Mouse (Mus musculus): ENCODE measurements around the gene R3hdm4. TPM values are rescaled to one million over a fixed set of nuclear protein-coding genes. Genes with fewer than 3 reads are reported as not detected.

The R3hdm4 gene
- polyA plus RNA-seq, 1 experiment from 2014 or later, result 137 TPM

DNA sequence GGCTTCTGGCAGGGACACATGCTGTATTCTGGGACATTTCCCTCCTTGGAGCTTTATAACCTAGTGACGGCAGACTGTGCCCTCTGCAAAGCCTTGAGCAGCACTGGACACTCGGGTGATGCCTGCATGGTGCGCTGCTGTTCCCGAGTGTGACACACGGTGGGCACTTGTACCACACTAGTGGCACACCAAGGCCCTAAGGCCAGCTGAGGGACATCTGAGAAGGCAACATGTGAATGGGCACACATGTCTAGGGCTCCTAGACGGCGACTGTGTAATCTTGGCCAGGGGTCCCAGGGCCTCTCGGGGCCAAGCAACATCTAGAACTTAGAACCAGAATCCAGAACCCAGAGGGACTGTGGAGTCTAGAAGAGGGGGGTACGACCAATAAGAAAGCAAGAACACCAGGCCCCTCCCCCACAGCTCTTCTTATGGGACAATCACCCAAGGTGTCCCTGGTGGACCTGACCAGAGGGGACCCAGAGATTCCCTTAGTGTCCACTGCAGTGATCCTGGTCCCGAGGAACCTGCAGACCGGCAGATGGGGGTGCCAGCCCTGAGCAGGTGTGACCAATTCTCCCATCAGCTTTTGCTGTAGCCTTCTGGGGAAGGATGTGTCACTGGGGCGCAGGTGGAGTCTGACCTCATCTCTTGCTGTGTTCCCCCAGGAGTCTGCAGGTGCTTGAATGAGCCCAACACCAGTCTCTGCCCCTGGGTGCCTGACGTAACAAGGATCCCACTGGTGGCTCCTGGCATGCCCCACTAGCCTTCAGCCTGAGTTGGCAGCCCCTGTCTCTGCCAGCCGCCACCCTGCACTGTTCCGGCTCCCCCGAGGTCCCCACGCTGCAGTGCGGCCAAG lies 9.2 kb upstream of the R3hdm4 start:
- 86% methylated on average over 18 of the region's 18 CpGs for WGBS
- H3K4me1 ChIP-seq (ENCODE audit: control insufficient read depth, insufficient read depth, low read length), result peaks cover 60% of the 10 kb centered on the region
- H3K27ac ChIP-seq (ENCODE audit: low read depth, low read length), result no peak overlapping the region

DNA sequence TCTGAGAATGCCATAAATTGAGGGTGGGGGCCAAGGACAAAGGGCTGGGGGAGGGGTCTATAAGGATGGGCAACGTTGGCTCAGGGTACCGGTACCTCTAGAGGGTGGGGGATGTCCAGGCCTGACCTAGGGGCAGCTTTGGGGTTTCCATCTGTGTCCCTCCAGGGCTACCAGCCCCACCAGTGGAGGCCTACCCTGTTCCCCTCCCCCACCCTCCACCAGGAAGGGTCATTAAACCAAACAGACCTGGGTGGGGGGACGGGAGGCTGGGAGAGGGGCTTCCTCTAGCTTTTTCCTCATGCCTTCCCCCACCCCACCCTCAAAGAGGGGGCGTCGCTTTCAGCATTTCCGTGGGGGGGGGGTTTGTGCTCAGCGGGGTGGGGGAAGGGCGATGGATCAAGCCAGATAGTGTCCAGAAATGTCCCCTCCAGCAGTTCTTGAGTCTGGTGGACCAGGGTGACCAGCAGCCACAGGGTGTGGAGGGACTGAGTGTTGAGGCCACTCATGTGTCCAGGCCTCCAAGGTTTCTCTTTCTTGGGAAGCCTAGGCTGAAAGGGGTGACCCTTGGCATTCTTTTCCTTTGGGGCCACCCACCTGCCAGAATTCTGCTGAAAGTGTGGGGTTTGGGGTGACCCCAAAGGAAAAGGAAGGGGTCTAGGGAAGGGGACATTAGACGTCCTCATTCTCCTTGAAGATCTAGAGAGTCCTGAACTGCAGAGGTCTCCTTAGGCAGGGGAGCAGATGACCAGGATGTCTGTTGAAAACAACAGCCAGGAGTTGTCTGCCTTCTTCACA lies 8.1 kb upstream of the R3hdm4 start:
- Histone ChIP-seq H3K4me3 (ENCODE audit: low read length) (peak overlapping the region; percentile 74), H3K27me3 (ENCODE audit: control insufficient read depth, insufficient read depth, low read length) (no peaks in the 10 kb centered on the region), H3K27ac (ENCODE audit: low read depth, low read length) (peak overlapping the region; percentile 97), H3K9ac (ENCODE audit: low read depth, low read length) (peak overlapping the region; percentile 83), H3K36me3 (ENCODE audit: control insufficient read depth, insufficient read depth, low read length) (peaks cover 25% of the 10 kb centered on the region), H3K4me1 (ENCODE audit: control insufficient read depth, insufficient read depth, low read length) (peaks cover 50% of the 10 kb centered on the region), H3K9me3 (ENCODE audit: control insufficient read depth, low read length) (no peaks in the 10 kb centered on the region), H3K4me2 (replicated peaks; ENCODE audit: low read depth, low read length) (peak overlapping the region; percentile 88)
- 12% methylated on average over 8 of the region's 9 CpGs for WGBS
- no peak for ATAC-seq (ENCODE audit: low FRiP score, low TSS enrichment)

More for the DNA sequence above, 9.2 kb upstream of the R3hdm4 start:
- Histone ChIP-seq H3K4me3 (ENCODE audit: low read length) (0 out of 2 replicates have a peak overlapping the region, but pooled peaks have one; percentile 74), H3K9ac (ENCODE audit: low read depth, low read length) (no peak overlapping the region), H3K36me3 (ENCODE audit: control insufficient read depth, insufficient read depth, low read length) (peaks cover 31% of the 10 kb centered on the region), H3K27me3 (ENCODE audit: control insufficient read depth, insufficient read depth, low read length) (no peaks in the 10 kb centered on the region), H3K4me2 (replicated peaks; ENCODE audit: low read depth, low read length) (no peak overlapping the region), H3K9me3 (ENCODE audit: control insufficient read depth, low read length) (no peaks in the 10 kb centered on the region)
- no peak for ATAC-seq (ENCODE audit: low FRiP score, low TSS enrichment)

DNA sequence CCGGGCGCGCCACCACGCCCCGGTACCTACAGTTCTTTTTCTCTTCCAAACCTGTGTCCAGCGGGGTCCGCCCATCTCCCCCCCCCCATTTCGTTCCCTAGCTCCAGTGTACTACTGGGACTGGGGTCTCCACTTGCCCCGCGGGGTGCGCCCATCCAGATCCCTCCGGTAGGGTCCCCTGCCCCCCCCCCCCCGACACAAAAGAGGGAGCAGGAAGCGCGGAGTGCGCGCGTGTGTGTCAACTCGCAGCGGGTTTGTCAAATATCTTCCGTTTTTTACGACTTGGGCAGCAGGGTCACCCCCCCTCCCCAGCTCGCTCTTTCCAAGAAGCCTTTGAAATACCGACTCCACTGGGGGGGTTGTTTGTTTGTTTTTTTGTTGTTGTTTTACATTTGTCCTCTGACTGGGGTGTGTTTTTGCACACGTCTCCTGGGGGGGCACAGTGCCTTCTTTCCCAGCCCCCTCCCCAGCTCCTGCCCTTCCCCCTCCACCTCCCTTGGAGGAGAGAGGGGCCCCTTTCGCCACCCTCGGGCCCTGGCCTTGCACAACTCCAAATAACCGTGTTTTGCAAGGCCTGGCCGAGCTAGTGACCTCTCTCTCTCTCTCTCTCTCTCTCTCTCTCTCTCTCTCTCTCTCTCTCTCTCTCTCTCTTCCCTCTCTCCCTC lies 7.2 kb upstream of the R3hdm4 start:
- H3K36me3 ChIP-seq (ENCODE audit: control insufficient read depth, insufficient read depth, low read length), result peaks cover 19% of the 10 kb centered on the region
- WGBS, result under 1% methylated on average over 29 of the region's 29 CpGs
- ATAC-seq (ENCODE audit: low FRiP score, low TSS enrichment), result 0 out of 2 replicates have a peak, but pooled peaks have one; percentile 3

DNA sequence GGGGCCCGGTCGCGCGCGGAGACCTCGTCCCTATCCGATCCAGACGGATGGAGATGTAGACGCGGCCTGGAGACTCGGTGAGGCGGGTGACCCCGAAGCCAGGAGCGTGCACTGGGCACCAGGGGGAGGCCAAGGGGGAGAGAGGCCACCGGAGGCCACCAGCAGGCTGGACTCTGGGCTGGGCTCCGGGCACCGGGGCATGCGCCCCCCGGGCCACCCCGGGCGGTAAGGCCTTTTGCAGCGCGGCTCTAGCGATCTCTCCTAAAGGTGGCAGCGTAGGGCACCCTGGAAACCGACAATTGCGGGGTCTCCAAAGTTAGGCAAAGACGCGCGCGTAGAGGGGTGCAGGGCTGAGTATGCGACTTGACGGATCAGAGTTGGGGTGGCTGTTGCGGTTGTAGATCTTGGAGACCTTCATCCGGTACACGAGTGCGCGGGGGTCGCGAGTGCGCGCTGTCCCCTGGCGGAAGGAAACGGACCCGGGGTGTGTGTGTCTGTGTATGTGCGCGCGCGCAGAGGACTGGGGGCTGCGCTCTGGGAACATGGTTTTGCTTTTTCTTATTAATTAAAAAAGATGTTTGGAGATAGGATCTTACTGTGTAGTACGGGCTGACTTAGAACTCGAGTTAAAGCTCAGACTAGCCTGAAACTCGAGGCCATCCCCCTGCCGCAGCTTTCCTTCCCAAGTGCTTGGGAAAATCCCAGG lies 6.5 kb upstream of the R3hdm4 start:
- Histone ChIP-seq H3K27me3 (ENCODE audit: control insufficient read depth, insufficient read depth, low read length) (peaks cover 8% of the 10 kb centered on the region), H3K4me2 (replicated peaks; ENCODE audit: low read depth, low read length) (peak overlapping the region; percentile 88), H3K4me1 (ENCODE audit: control insufficient read depth, insufficient read depth, low read length) (peaks cover 33% of the 10 kb centered on the region), H3K9me3 (ENCODE audit: control insufficient read depth, low read length) (no peaks in the 10 kb centered on the region), H3K9ac (ENCODE audit: low read depth, low read length) (peak overlapping the region; percentile 83), H3K36me3 (ENCODE audit: control insufficient read depth, insufficient read depth, low read length) (peaks cover 19% of the 10 kb centered on the region), H3K4me3 (ENCODE audit: low read length) (peak overlapping the region; percentile 74), H3K27ac (ENCODE audit: low read depth, low read length) (peak overlapping the region; percentile 97)
- ATAC-seq (ENCODE audit: low FRiP score, low TSS enrichment), result peak; percentile 47
- under 1% methylated on average over 52 of the region's 54 CpGs for WGBS

More for the DNA sequence above, 7.2 kb upstream of the R3hdm4 start:
- H3K9me3 ChIP-seq (ENCODE audit: control insufficient read depth, low read length), result no peaks in the 10 kb centered on the region
- peaks cover 2% of the 10 kb centered on the region; the same call in 1 of the 2 replicates for H3K27me3 ChIP-seq (ENCODE audit: control insufficient read depth, insufficient read depth, low read length)
- H3K27ac ChIP-seq (ENCODE audit: low read depth, low read length), result peak overlapping the region; percentile 97
- peak overlapping the region; percentile 88 for H3K4me2 ChIP-seq (replicated peaks; ENCODE audit: low read depth, low read length)
- peaks cover 40% of the 10 kb centered on the region for H3K4me1 ChIP-seq (ENCODE audit: control insufficient read depth, insufficient read depth, low read length)
- peak overlapping the region; percentile 83 for H3K9ac ChIP-seq (ENCODE audit: low read depth, low read length)
- peak overlapping the region; percentile 74 for H3K4me3 ChIP-seq (ENCODE audit: low read length)

DNA sequence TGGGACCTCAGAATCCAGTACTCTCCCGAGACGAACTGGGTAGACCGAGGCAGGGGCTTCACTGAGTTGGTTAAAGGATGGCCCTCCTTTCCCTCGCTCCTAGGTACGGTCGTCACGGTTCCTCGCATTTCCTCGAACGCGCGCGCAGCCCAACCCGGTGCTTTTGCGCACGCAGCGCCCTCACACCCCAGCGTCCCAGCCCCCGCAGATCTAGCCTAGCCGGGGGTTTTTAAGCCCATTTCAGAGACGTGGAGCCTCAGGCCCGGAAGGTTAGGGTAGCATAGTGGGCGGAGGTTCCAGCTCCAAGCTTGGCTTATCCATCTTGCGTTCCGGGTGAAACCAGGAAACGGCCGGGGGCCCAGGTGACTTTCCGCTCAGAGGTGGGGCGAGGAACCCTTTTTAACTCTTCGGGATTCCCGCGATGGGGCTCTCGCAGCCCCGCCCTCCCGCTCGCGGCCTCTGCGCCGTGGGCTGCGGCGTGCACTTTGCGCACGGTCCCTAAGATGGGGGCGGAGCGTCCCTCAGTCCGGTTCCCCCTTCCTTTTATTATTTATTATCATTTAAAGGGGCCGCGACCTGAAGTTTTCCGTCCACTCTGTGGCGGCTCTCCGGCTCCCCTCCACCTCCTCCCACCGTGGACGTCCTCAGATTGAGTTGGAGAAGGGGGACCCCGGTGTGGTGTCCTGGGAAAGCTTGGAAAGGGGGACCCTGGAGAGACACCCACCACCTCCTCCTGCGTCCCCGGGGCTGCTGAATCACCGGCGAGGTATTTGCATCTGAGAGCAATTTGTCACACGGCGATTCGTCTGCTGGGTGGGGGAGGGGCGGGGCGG lies 5.7 kb upstream of the R3hdm4 start, which contains the start of gene Arid3a:
Gene Arid3a (plus strand): TSS at position 553 of the 833 bp plus-strand sequence.
- WGBS, result under 1% methylated on average over 63 of the region's 63 CpGs
- Histone ChIP-seq H3K9ac (ENCODE audit: low read depth, low read length) (peak within 1 kb of the TSS; percentile 83), H3K36me3 (ENCODE audit: control insufficient read depth, insufficient read depth, low read length) (peaks cover 11% of the 10 kb centered on the region), H3K4me1 (ENCODE audit: control insufficient read depth, insufficient read depth, low read length) (peaks cover 28% of the 10 kb centered on the region), H3K4me3 (ENCODE audit: low read length) (peak within 1 kb of the TSS; percentile 74), H3K4me2 (replicated peaks; ENCODE audit: low read depth, low read length) (peak within 1 kb of the TSS; percentile 88), H3K27ac (ENCODE audit: low read depth, low read length) (peak within 1 kb of the TSS; percentile 97), H3K9me3 (ENCODE audit: control insufficient read depth, low read length) (no peaks in the 10 kb centered on the region), H3K27me3 (ENCODE audit: control insufficient read depth, insufficient read depth, low read length) (peaks cover 15% of the 10 kb centered on the region)
- ATAC-seq (ENCODE audit: low FRiP score, low TSS enrichment), result peak; percentile 70

DNA sequence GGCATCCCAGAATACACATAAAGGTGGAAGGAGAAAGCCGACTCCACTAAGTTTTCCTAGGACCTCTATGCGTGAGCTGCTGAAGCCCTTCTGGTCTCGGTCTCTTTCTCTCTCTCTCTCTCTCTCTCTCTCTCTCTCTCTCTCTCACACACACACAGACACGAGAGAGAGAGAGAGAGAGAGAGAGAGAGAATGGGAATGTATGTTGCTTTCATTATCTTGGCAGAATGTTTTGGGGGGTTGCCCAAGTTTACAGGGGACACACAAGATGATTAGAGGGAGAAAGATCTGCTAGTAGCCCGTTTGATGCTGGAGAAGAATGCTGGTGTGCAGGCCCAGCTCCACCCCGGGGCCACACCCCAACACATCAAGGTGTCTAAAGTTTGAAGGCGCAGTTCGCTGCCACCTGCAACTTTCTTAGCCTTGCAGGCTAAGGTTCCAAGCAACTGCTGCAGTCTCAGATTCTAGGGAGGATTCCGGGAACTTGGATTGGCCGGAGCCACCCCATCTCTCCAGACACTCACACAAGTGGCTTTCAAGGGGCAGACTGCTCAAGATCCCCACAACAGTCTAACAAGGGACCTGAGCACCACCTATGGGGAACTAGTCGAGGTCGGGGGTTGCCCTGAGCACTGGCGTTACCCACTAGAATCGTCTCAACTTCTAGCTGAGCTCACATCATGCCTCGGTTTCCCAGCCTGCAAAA lies 4.9 kb upstream of the R3hdm4 start:
- ATAC-seq (ENCODE audit: low FRiP score, low TSS enrichment), result peak; percentile 2; the same call in 1 of the 2 replicates
- WGBS, result 9% methylated on average over 15 of the region's 15 CpGs
- peak overlapping the region; percentile 97; the same call in 1 of the 2 replicates for H3K27ac ChIP-seq (ENCODE audit: low read depth, low read length)

DNA sequence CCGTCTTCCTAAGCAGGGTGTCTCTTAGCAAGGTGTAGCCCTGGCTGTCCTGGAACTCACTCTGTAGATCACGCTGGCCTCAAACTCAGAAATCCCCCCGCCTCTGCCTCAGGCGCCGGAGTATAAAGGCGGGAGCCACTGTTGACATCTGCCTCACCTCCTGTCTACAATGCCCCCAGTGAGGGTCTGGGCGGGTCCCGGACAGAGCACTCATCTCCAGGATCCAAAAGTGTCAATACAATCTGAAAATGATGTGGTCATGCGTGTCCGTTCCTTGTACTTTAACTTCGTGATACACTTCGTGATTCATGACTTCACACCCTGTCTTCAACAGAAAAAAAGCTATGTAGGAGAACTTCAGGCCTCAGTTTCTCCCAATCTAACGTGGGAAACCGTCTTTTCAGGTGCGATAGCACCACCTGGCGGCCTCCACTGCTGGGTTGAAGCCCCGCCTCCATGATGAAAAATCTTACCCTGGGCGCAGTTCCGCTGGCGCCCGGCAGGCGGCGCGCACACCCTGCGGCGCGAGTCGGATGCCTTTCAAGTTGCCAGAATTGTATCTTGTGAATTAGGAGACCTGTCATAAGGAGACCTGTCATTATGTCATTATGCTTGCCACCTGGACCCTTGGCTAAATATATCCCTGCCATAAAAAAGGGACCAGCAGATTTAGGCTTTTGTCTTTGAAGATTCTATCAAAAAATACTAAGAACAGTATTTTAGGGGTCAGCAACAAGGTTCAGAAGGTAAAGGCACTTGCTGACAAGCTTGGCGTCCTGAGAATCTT lies 4.2 kb upstream of the R3hdm4 start:
- 12% methylated on average over 29 of the region's 29 CpGs for WGBS
- no peak overlapping the region; the same call in 1 of the 2 replicates for H3K4me2 ChIP-seq (replicated peaks; ENCODE audit: low read depth, low read length)
- H3K27ac ChIP-seq (ENCODE audit: low read depth, low read length), result no peak overlapping the region

More for the DNA sequence above, 4.9 kb upstream of the R3hdm4 start:
- peaks cover 4% of the 10 kb centered on the region for H3K36me3 ChIP-seq (ENCODE audit: control insufficient read depth, insufficient read depth, low read length)
- H3K9ac ChIP-seq (ENCODE audit: low read depth, low read length), result peak overlapping the region; percentile 83
- peaks cover 23% of the 10 kb centered on the region for H3K27me3 ChIP-seq (ENCODE audit: control insufficient read depth, insufficient read depth, low read length)
- peaks cover 32% of the 10 kb centered on the region for H3K4me1 ChIP-seq (ENCODE audit: control insufficient read depth, insufficient read depth, low read length)
- peak overlapping the region; percentile 74 for H3K4me3 ChIP-seq (ENCODE audit: low read length)
- peak overlapping the region; percentile 88 for H3K4me2 ChIP-seq (replicated peaks; ENCODE audit: low read depth, low read length)
- no peaks in the 10 kb centered on the region for H3K9me3 ChIP-seq (ENCODE audit: control insufficient read depth, low read length)

More for the DNA sequence above, 4.2 kb upstream of the R3hdm4 start:
- Histone ChIP-seq H3K27me3 (ENCODE audit: control insufficient read depth, insufficient read depth, low read length) (peaks cover 31% of the 10 kb centered on the region), H3K9me3 (ENCODE audit: control insufficient read depth, low read length) (no peaks in the 10 kb centered on the region), H3K36me3 (ENCODE audit: control insufficient read depth, insufficient read depth, low read length) (no peaks in the 10 kb centered on the region), H3K4me3 (ENCODE audit: low read length) (no peak overlapping the region), H3K4me1 (ENCODE audit: control insufficient read depth, insufficient read depth, low read length) (peaks cover 37% of the 10 kb centered on the region), H3K9ac (ENCODE audit: low read depth, low read length) (no peak overlapping the region)
- no peak for ATAC-seq (ENCODE audit: low FRiP score, low TSS enrichment)
